Mouse (Mus musculus) E14TG2a.4 (cell line): ENCODE results near the gene Smarcc2.

ENCODE experiments used
- CTCF ChIP-seq: conservative IDR thresholded peaks from 2 replicates; pipeline ENCODE4 v1.5.1; 2014; ENCODE audit warnings: low read length
- POU5F1 ChIP-seq: IDR thresholded peaks from 2 replicates; pipeline ENCODE4 v1.6.1; 2014; ENCODE audit warnings: low read length, borderline replicate concordance

DNA sequence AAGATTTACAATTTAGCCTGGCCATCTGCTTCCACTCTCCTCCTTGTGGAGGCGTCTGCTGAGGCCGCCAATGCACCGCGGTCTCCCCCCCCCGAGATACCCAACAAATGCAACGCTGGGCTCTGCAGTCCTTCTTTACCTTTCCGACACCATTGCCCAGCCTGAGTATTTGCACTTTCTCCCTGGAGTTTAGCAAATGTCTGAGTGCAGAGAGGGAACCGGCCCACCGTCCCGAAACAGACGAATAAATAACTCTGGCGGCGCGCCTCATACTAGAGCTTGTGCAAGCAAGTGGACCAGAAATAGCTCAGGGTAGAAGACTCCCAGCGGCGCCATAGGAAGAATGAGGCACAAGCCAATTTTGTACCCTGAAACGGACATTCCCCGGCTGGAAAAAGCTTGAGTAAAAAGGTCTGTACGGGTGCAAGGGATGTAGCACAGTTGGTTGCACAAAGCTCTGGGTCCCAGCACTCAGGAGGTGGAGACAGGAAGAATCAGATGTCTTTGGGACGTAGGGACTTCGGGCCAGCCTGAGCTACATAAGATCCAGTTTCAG, 40.1 kb downstream of the Smarcc2 start:
- TF ChIP-seq CTCF: no peak; the same call in 1 of the 2 replicates
- no peak for TF ChIP-seq POU5F1
